9 mouse cellular contexts compared by ENCODE assay signal in genomic region chr19:10413701-10414242, GRCm38 (mm10). TPM values are rescaled to one million over a fixed set of nuclear protein-coding genes. Genes with fewer than 3 reads are reported as not detected.
DNase-seq lines count a peak whose midpoint lies in the region; ATAC-seq and TF ChIP-seq lines count a peak whose summit lies in the region.
"Had no signal": no experiment of that assay in that cellular context is flagged by ENCODE, and none has a peak within 500 bp of the region (broad histone marks: within the 10 kb centered on the region; RNA-seq: fewer than 3 reads in every experiment).

No protein-coding gene starts in this region.

- H3K27ac ChIP-seq in heart, embryonic 15.5 days, result no peak overlapping the region
- peak overlapping the region; percentile 75 for H3K27ac ChIP-seq in embryonic facial prominence, embryonic 10.5 days (replicated peaks)
- H3K27ac ChIP-seq in intestine, embryonic 16.5 days (ENCODE audit: low read length), result no peak overlapping the region
- peak overlapping the region; percentile 62; the same call in 1 of the 2 replicates for H3K27ac ChIP-seq in midbrain, postnatal 0 days (ENCODE audit: low read depth, low read length)

- WGBS in heart, embryonic 15.5 days, result 3% methylated on average over 17 of the region's 19 CpGs
- WGBS in embryonic facial prominence, embryonic 10.5 days, result under 1% methylated on average over 19 of the region's 19 CpGs
- WGBS in intestine, embryonic 16.5 days, result 2% methylated on average over 18 of the region's 19 CpGs
- 3% methylated on average over 19 of the region's 19 CpGs for WGBS in midbrain, postnatal 0 days

- TF ChIP-seq CTCF in midbrain, postnatal 0 days (IDR thresholded peaks at IDR 0.05), result no peak

- intact Hi-C loops in heart, postnatal 10 days (cut with DNase I), result no loop called here

- H3K9me3 ChIP-seq in heart, embryonic 15.5 days (replicated peaks), result no peaks in the 10 kb centered on the region
- H3K9me3 ChIP-seq in embryonic facial prominence, embryonic 10.5 days, result no peaks in the 10 kb centered on the region
- no peaks in the 10 kb centered on the region for H3K9me3 ChIP-seq in intestine, embryonic 16.5 days (ENCODE audit: control insufficient read depth, low read length)
- H3K9me3 ChIP-seq in midbrain, postnatal 0 days (ENCODE audit: low read length), result no peaks in the 10 kb centered on the region

- H3K27me3 ChIP-seq in heart, embryonic 15.5 days, result peaks cover 18% of the 10 kb centered on the region
- H3K27me3 ChIP-seq in embryonic facial prominence, embryonic 10.5 days (replicated peaks; ENCODE audit: low read depth, poor library complexity, severe bottlenecking), result peaks cover 37% of the 10 kb centered on the region
- H3K27me3 ChIP-seq in intestine, embryonic 16.5 days (replicated peaks; ENCODE audit: control insufficient read depth, insufficient read depth, low read length), result no peaks in the 10 kb centered on the region
- no peaks in the 10 kb centered on the region for H3K27me3 ChIP-seq in midbrain, postnatal 0 days (ENCODE audit: insufficient read depth, low read length)

- H3K36me3 ChIP-seq in heart, embryonic 15.5 days, result no peaks in the 10 kb centered on the region
- no peaks in the 10 kb centered on the region for H3K36me3 ChIP-seq in embryonic facial prominence, embryonic 10.5 days (replicated peaks)
- H3K36me3 ChIP-seq in intestine, embryonic 16.5 days (ENCODE audit: control insufficient read depth, insufficient read depth, low read length), result no peaks in the 10 kb centered on the region
- peaks cover 6% of the 10 kb centered on the region; the same call in 1 of the 2 replicates for H3K36me3 ChIP-seq in midbrain, postnatal 0 days (ENCODE audit: insufficient read depth, low read length)

- H3K4me3 ChIP-seq in heart, embryonic 15.5 days, result peak overlapping the region; percentile 13; the same call in 1 of the 2 replicates
- peak overlapping the region; percentile 53 for H3K4me3 ChIP-seq in embryonic facial prominence, embryonic 10.5 days
- peak overlapping the region; percentile 24 for H3K4me3 ChIP-seq in intestine, embryonic 16.5 days (ENCODE audit: low read length)
- H3K4me3 ChIP-seq in midbrain, postnatal 0 days (ENCODE audit: low read depth, low read length), result peak overlapping the region; percentile 12; the same call in 1 of the 2 replicates
- H3K4me3 ChIP-seq: myocyte had no signal

- no peak for ATAC-seq in heart, embryonic 15.5 days (replicated peaks; ENCODE audit: insufficient number of reproducible peaks, insufficient read depth, low FRiP score, low read depth)
- ATAC-seq in intestine, embryonic 16.5 days, result peak; percentile 81
- ATAC-seq in midbrain, postnatal 0 days (ENCODE audit: low FRiP score), result peak; percentile 87

- no peak overlapping the region for H3K9ac ChIP-seq in heart, embryonic 15.5 days
- no peak overlapping the region for H3K9ac ChIP-seq in intestine, embryonic 16.5 days (ENCODE audit: low read depth, low read length)
- peak overlapping the region; percentile 36; the same call in 1 of the 2 replicates for H3K9ac ChIP-seq in midbrain, postnatal 0 days (replicated peaks; ENCODE audit: low read length, poor library complexity, severe bottlenecking)

- H3K4me1 ChIP-seq in heart, embryonic 15.5 days (replicated peaks), result peaks cover 40% of the 10 kb centered on the region
- peaks cover 27% of the 10 kb centered on the region for H3K4me1 ChIP-seq in embryonic facial prominence, embryonic 10.5 days
- peaks cover 9% of the 10 kb centered on the region for H3K4me1 ChIP-seq in intestine, embryonic 16.5 days (ENCODE audit: control insufficient read depth, insufficient read depth, low read length)
- 0 out of 2 replicates have a peak, but pooled peaks cover 7% of the 10 kb centered on the region for H3K4me1 ChIP-seq in midbrain, postnatal 0 days (ENCODE audit: insufficient read depth, low read length)

- no peak for DNase-seq in heart, postnatal 10 days
- DNase-seq in embryonic facial prominence, embryonic 10.5 days (ENCODE audit: low spot score), result peak; percentile 90
- peak; percentile 84 for DNase-seq in midbrain, postnatal 0 days (ENCODE audit: low spot score)
- DNase-seq in adipocyte (ENCODE audit: low spot score), result no peak
- no peak for DNase-seq in left cerebral cortex, adult 9 months (ENCODE audit: low spot score in 2 of 2)
- DNase-seq in adrenal gland, postnatal 25 days, result no peak

- H3K4me2 ChIP-seq in heart, embryonic 15.5 days, result peak overlapping the region; percentile 37
- peak overlapping the region; percentile 39 for H3K4me2 ChIP-seq in intestine, embryonic 16.5 days (ENCODE audit: low read depth, low read length)
- H3K4me2 ChIP-seq in midbrain, postnatal 0 days (ENCODE audit: low read depth, low read length, poor library complexity, severe bottlenecking), result peak overlapping the region; percentile 47

RNA-seq across cellular contexts. Expression of gene Syt7, which starts 24.9 kb away (rescaled TPM):
- polyA plus RNA-seq in heart, embryonic 15.5 days (2015; fragmentation: Nextera tagmentation; extraction: Ambion mirVana), result 0.48 and 0.94 TPM in 2 replicates
- total RNA-seq in heart, postnatal 10 days (2021), result 10 to 100 TPM; 34.3 to 36.2 TPM
- polyA plus RNA-seq in embryonic facial prominence, embryonic 10.5 days (2016; fragmentation: Nextera tagmentation; extraction: Ambion mirVana), result 0.44 and 0.64 TPM in 2 replicates
- 0.94 and 1.3 TPM in 2 replicates for polyA plus RNA-seq in intestine, embryonic 16.5 days (2015; fragmentation: Nextera tagmentation; extraction: Ambion mirVana)
- 138 and 140 TPM in 2 replicates for total RNA-seq in midbrain, postnatal 0 days (2014; rRNA removed)
- 14.7 and 19.0 TPM in 2 replicates for polyA plus RNA-seq in midbrain, postnatal 0 days (2015; fragmentation: Nextera tagmentation; extraction: Ambion mirVana)
- total RNA-seq in adrenal gland, postnatal 25 days (2021), result 21.6 and 27.9 TPM in 2 replicates

RNA-seq across cellular contexts. Expression of gene Lrrc10b, which starts 43.5 kb away (rescaled TPM):
- 0.13 and 0.23 TPM in 2 replicates for polyA plus RNA-seq in heart, embryonic 15.5 days (2015; fragmentation: Nextera tagmentation; extraction: Ambion mirVana)
- total RNA-seq in heart, postnatal 10 days (2021), result 1 to 10 TPM; 2.2 to 7.3 TPM
- 0.29 and 0.52 TPM in 2 replicates for polyA plus RNA-seq in embryonic facial prominence, embryonic 10.5 days (2016; fragmentation: Nextera tagmentation; extraction: Ambion mirVana)
- 0.18 and 0.55 TPM in 2 replicates for polyA plus RNA-seq in intestine, embryonic 16.5 days (2015; fragmentation: Nextera tagmentation; extraction: Ambion mirVana)
- 6.2 and 8.7 TPM in 2 replicates for total RNA-seq in midbrain, postnatal 0 days (2014; rRNA removed)
- polyA plus RNA-seq in midbrain, postnatal 0 days (2015; fragmentation: Nextera tagmentation; extraction: Ambion mirVana), result 2.2 and 2.3 TPM in 2 replicates
- 2.2 and 2.5 TPM in 2 replicates for total RNA-seq in adrenal gland, postnatal 25 days (2021)

Comparison
In these comparisons a context has a peak if more than half of its experiments do, and no peak if none do; other contexts are left out.
1. H3K27ac ChIP-seq: peak in embryonic facial prominence, embryonic 10.5 days (single experiment) and midbrain, postnatal 0 days (single experiment); none in heart, embryonic 15.5 days (single experiment) and intestine, embryonic 16.5 days (single experiment).
2. DNase-seq: peak in embryonic facial prominence, embryonic 10.5 days (single experiment) and midbrain, postnatal 0 days (single experiment); none in heart, postnatal 10 days (0 of 2), adipocyte (single experiment), left cerebral cortex, adult 9 months (0 of 2) and adrenal gland, postnatal 25 days (single experiment).
3. Peak in every context shown above with its lines, with median percentiles within 50 percentile points of each other: H3K4me2 ChIP-seq and H3K4me3 ChIP-seq.